Mouse (Mus musculus) kidney, adult 2 months (tissue): ENCODE measurements around the gene Ppm1b.

ENCODE experiments used
- CTCF ChIP-seq: fragments of 200-500 bp; conservative IDR thresholded peaks from 2 replicates; pipeline ENCODE4 v1.5.1; 2011; ENCODE audit warnings: low read depth, mild to moderate bottlenecking, control low read depth, low read length, moderate library complexity, mixed read lengths; ENCODE audit not compliant: insufficient read depth, insufficient read length
- POLR2A ChIP-seq: fragments of 200-500 bp; IDR thresholded peaks from one replicate; pipeline ENCODE4 v1.6.1; 2011; ENCODE audit warnings: low read depth, low read length, control low read depth

DNA sequence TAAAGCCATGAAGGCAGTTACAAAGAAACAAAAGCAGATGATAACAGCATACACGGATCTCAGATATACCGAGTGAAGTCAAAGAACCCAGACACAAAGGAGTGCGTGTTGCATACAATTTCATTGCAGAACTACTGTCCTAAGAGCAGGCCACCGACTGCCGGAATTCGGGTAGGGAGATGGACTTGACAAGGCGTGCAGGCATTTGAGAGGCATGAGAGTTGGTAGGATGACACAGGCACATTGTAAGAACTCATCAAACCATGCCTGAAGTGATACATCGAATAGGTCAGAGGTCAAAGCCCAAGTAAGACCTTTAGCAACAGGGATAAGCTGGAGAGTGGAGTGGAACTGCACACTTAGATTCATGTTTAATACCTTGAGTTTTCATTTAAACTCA is 13.4 kb downstream of the Ppm1b start:
- TF ChIP-seq CTCF (no peak), POLR2A (no peak)
